ENCODE assay signal across 14 mouse cellular contexts in the genomic region with DNA sequence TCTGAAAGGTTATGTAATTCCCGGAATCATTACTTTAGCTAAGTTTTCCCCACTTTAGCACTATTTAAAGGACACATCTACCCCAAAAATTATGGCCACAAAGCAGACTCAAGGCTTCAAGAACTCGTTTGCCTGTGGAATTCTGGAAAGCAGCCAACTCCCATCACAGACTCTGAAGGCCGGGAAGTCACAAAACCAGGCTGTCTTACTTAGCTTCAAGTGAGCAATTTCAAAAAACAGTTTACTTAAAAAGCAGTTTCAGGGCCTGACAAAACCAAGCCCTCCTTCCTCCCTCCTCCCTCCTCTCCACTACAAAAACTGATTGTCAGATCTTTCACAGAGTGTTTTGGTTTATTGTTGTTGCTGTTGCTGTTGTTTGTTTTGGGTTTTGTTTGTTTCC.
DNase-seq lines count a peak whose midpoint lies in the region; ATAC-seq and TF ChIP-seq lines count a peak whose summit lies in the region.
"Had no signal": no experiment of that assay in that cellular context is flagged by ENCODE, and none has a peak within 500 bp of the region (broad histone marks: within the 10 kb centered on the region; RNA-seq: fewer than 3 reads in every experiment).

No protein-coding gene starts in this region.

- H3K4me1 ChIP-seq in kidney, postnatal 0 days (replicated peaks; ENCODE audit: insufficient read depth, low read length), result no peaks in the 10 kb centered on the region
- no peaks in the 10 kb centered on the region for H3K4me1 ChIP-seq in kidney, embryonic 16.5 days (ENCODE audit: insufficient read depth, low read length)
- H3K4me1 ChIP-seq in midbrain, postnatal 0 days (ENCODE audit: insufficient read depth, low read length), result no peaks in the 10 kb centered on the region
- no peaks in the 10 kb centered on the region for H3K4me1 ChIP-seq in midbrain, embryonic 16.5 days (ENCODE audit: control insufficient read depth, insufficient read depth, low read length)
- H3K4me1 ChIP-seq: heart, embryonic 13.5 days; stomach, embryonic 15.5 days had no signal

- H3K4me3 ChIP-seq in kidney, postnatal 0 days (replicated peaks; ENCODE audit: low read depth, low read length), result no peak overlapping the region
- no peak overlapping the region for H3K4me3 ChIP-seq in kidney, embryonic 16.5 days (ENCODE audit: low read length)
- H3K4me3 ChIP-seq in midbrain, postnatal 0 days (ENCODE audit: low read depth, low read length), result no peak overlapping the region
- no peak overlapping the region for H3K4me3 ChIP-seq in midbrain, embryonic 16.5 days (ENCODE audit: low read depth, low read length)
- H3K4me3 ChIP-seq: heart, embryonic 13.5 days; myocyte; stomach, embryonic 15.5 days had no signal

- WGBS in kidney, postnatal 0 days, result 41% methylated on average over 3 of the region's 3 CpGs
- WGBS in kidney, embryonic 16.5 days, result 33% methylated on average over 3 of the region's 3 CpGs
- 43% methylated on average over 3 of the region's 3 CpGs for WGBS in midbrain, postnatal 0 days
- WGBS in midbrain, embryonic 16.5 days, result 44% methylated on average over 3 of the region's 3 CpGs

- TF ChIP-seq CTCF in kidney, postnatal 0 days (IDR thresholded peaks at IDR 0.05; ENCODE audit: low read depth), result no peak
- TF ChIP-seq CTCF in midbrain, postnatal 0 days (IDR thresholded peaks at IDR 0.05), result no peak

- no peaks in the 10 kb centered on the region for H3K36me3 ChIP-seq in kidney, postnatal 0 days (ENCODE audit: insufficient read depth, low read length)
- no peaks in the 10 kb centered on the region for H3K36me3 ChIP-seq in kidney, embryonic 16.5 days (ENCODE audit: insufficient read depth, low read length)
- H3K36me3 ChIP-seq in midbrain, postnatal 0 days (ENCODE audit: insufficient read depth, low read length), result no peaks in the 10 kb centered on the region
- no peaks in the 10 kb centered on the region for H3K36me3 ChIP-seq in midbrain, embryonic 16.5 days (ENCODE audit: control insufficient read depth, insufficient read depth, low read length)
- H3K36me3 ChIP-seq: heart, embryonic 13.5 days; stomach, embryonic 15.5 days had no signal

- DNase-seq in kidney, postnatal 0 days (ENCODE audit: low spot score), result peak; percentile 34
- DNase-seq in midbrain, postnatal 0 days (ENCODE audit: low spot score), result peak; percentile 30
- peak; percentile 47 for DNase-seq in adrenal gland, postnatal 14 days
- peak; percentile 1 for DNase-seq in lung, postnatal 14 days
- DNase-seq in B cell, adult 2 months, result no peak
- DNase-seq: gastrocnemius, postnatal 10 days; liver, postnatal 0 days had no signal

- H3K27ac ChIP-seq in kidney, postnatal 0 days, result no peak overlapping the region
- no peak overlapping the region for H3K27ac ChIP-seq in kidney, embryonic 16.5 days (ENCODE audit: low read length)
- H3K27ac ChIP-seq in midbrain, postnatal 0 days (ENCODE audit: low read depth, low read length), result no peak overlapping the region
- H3K27ac ChIP-seq in midbrain, embryonic 16.5 days (ENCODE audit: low read length), result no peak overlapping the region
- H3K27ac ChIP-seq: heart, embryonic 13.5 days; hindbrain, embryonic 14.5 days; stomach, embryonic 15.5 days had no signal

- H3K9ac ChIP-seq in kidney, postnatal 0 days (ENCODE audit: low read depth, low read length), result no peak overlapping the region
- H3K9ac ChIP-seq in kidney, embryonic 16.5 days (replicated peaks; ENCODE audit: low read length), result no peak overlapping the region
- H3K9ac ChIP-seq in midbrain, postnatal 0 days (replicated peaks; ENCODE audit: low read length, poor library complexity, severe bottlenecking), result no peak overlapping the region
- no peak overlapping the region for H3K9ac ChIP-seq in midbrain, embryonic 16.5 days (ENCODE audit: low read depth, low read length)
- H3K9ac ChIP-seq: heart, embryonic 13.5 days; hindbrain, embryonic 14.5 days; liver, postnatal 0 days; stomach, embryonic 15.5 days had no signal

- H3K9me3 ChIP-seq in kidney, postnatal 0 days (replicated peaks; ENCODE audit: low read length), result no peaks in the 10 kb centered on the region
- no peaks in the 10 kb centered on the region for H3K9me3 ChIP-seq in kidney, embryonic 16.5 days (ENCODE audit: low read length)
- no peaks in the 10 kb centered on the region for H3K9me3 ChIP-seq in midbrain, postnatal 0 days (ENCODE audit: low read length)
- no peaks in the 10 kb centered on the region for H3K9me3 ChIP-seq in midbrain, embryonic 16.5 days (replicated peaks; ENCODE audit: control insufficient read depth, low read length, poor library complexity, severe bottlenecking)
- H3K9me3 ChIP-seq: heart, embryonic 13.5 days; stomach, embryonic 15.5 days had no signal

- H3K27me3 ChIP-seq in kidney, postnatal 0 days (ENCODE audit: insufficient read depth, low read length), result no peaks in the 10 kb centered on the region
- H3K27me3 ChIP-seq in kidney, embryonic 16.5 days (ENCODE audit: insufficient read depth, low read length), result 0 out of 2 replicates have a peak, but pooled peaks cover 2% of the 10 kb centered on the region
- no peaks in the 10 kb centered on the region for H3K27me3 ChIP-seq in midbrain, postnatal 0 days (ENCODE audit: insufficient read depth, low read length)
- H3K27me3 ChIP-seq in midbrain, embryonic 16.5 days (ENCODE audit: control insufficient read depth, insufficient read depth, low read depth, low read length), result no peaks in the 10 kb centered on the region
- H3K27me3 ChIP-seq: heart, embryonic 13.5 days; stomach, embryonic 15.5 days had no signal

- H3K4me2 ChIP-seq in kidney, postnatal 0 days (ENCODE audit: low read length), result no peak overlapping the region
- no peak overlapping the region for H3K4me2 ChIP-seq in kidney, embryonic 16.5 days (replicated peaks; ENCODE audit: low read depth, low read length)
- H3K4me2 ChIP-seq in midbrain, postnatal 0 days (ENCODE audit: low read depth, low read length, poor library complexity, severe bottlenecking), result no peak overlapping the region
- H3K4me2 ChIP-seq in midbrain, embryonic 16.5 days (ENCODE audit: low read length), result no peak overlapping the region
- H3K4me2 ChIP-seq: heart, embryonic 13.5 days; hindbrain, embryonic 14.5 days; stomach, embryonic 15.5 days had no signal

- no peak for ATAC-seq in kidney, postnatal 0 days (replicated peaks; ENCODE audit: low FRiP score, low read depth)
- ATAC-seq in kidney, embryonic 16.5 days (ENCODE audit: low FRiP score, low TSS enrichment), result no peak
- ATAC-seq in midbrain, postnatal 0 days (ENCODE audit: low FRiP score), result no peak
- no peak for ATAC-seq in midbrain, embryonic 16.5 days
- ATAC-seq: activated CD4-positive, CD25-positive, alpha-beta regulatory T cell, adult 4 months; liver, postnatal 0 days had no signal

Comparison
In these comparisons a context has a peak if more than half of its experiments do, and no peak if none do; other contexts are left out.
1. DNase-seq: peak in kidney, postnatal 0 days (single experiment), midbrain, postnatal 0 days (single experiment), adrenal gland, postnatal 14 days (single experiment) and lung, postnatal 14 days (single experiment); none in B cell, adult 2 months (0 of 2).